Mouse (Mus musculus) thymus, postnatal 36 days (tissue): ENCODE results near the gene Cse1l.

Source experiments
- DNase-seq, 2 experiments: peaks; one replicate each; pipeline ENCODE4 v3.0.0; 2022; ENCODE audit warnings: mixed read lengths in 2 of 2

The Cse1l gene

DNA sequence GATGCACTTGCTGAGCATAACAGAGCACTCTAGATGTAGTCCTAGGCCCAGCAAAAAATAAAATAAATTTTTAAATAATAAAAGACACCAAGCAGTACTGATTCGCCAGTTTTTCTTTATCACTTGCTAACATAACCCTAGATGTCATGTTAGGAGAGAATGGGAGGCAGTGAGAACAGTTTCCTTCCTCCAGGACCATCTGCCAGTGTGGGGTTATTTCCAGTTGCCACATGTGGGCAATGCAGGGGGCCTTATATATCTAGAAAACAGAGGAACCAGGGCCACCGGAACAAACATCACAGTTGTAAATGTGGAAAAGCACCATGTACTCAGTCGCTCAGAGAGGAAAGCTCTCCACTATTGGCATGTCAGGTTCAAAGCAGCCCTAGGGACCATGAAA, 71.7 kb downstream of the Cse1l start:
- no peak for DNase-seq

DNA sequence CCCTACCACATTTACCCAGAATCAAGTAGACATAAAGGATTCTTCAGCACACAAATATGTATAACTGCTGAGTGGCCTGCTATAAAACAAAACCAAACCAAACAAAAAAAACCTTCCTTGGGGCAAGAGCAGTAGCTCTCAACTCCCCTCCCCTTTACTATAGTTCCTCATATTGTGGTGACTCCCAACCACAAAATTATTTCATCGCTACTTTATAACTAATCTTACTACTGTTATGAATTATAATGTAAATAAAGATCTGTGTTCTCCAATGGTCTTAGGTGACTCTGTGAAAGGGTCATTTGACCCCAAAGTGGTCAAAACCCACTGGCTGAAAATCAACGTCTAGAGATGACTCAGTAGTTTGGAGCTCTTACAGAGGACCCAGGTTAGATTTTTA, 74.3 kb downstream of the Cse1l start:
- no peak for DNase-seq

- no peak for DNase-seq
Observed at GRCm38 (mm10) chr2:166983351-166983894, 77.6 kb downstream of the Cse1l start.

GRCm38 (mm10) chr2:166990861-166991260, 85.0 kb downstream of the Cse1l start:
- no peak for DNase-seq

DNA sequence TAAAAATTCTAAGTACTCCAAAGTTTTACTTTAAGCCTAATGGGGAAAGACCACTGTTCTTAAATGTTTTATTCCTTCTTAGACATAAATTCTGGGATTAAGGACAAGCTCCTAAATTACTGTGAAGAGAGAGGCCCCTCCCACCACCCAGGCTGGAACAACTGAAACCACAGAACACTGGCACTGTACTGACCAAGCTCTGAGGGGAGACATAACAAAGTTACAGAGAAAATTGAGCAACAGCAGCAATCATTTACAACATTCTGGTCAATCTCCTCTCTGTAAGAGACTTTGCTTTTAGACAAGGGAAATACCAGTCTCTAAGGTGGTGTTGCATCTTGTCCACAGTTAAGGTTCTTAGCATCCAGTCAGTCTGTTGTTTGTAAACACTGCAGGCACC, 86.1 kb downstream of the Cse1l start:
- DNase-seq: no peak

DNA sequence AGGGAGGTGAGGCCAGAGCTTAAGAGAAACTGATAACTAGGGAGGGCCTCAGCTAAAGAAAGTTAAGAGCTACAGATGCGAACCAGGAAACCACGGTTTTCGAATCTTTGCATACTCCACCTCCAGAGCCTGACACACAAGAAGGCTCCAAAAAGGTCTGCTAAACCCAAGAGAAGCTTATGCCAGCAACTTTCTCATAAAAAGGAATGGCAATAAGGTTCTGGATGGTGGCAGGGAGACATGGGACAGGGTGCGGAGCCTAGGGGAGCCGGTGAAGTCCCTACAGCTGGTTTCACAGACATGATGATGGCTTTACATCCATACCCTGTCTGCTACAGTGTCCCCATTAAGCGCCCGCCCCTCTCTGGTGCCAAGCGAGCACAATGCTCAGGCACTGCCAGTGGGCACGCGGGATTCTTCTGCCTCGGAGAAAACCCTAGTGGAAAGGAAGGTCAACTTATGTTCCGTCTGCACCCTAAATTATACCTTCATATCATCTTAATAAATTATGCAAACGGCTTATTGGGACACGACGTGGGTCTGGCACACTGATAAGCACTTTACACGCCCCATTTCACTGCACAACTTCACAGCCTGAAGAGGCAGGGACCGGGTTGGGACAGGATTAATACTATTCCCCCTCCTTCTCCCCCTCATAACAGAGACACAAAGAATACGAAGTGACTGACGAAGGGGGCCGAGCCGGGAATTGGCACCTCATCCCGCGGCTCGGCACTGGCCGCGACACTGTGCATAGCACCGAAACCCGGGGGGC, 89.4 kb downstream of the Cse1l start:
- DNase-seq: peak; percentile 32 to 47
